Mouse (Mus musculus) gastrocnemius, postnatal 36 days (tissue): ENCODE measurements around the gene Efna5. TPM values are rescaled to one million over a fixed set of nuclear protein-coding genes. Genes with fewer than 3 reads are reported as not detected.

Source experiments
- DNase-seq, 2 experiments: peaks; one replicate each; pipeline ENCODE4 v3.0.0; 2022
- intact Hi-C: fragments of 180-260 bp; cut with DNase I; formaldehyde crosslinking; loops from one replicate; pipeline ENCODE4 v1.15.1; 2025
- total RNA-seq, 2 experiments: library from RNA; stranded (reverse); gene quantifications; 2 replicates each; pipeline ENCODE4 v1.2.3; 2021

Gene Efna5
- total RNA-seq, 2 experiments from 2014 or later, result 0.32 to 0.59 TPM

DNA sequence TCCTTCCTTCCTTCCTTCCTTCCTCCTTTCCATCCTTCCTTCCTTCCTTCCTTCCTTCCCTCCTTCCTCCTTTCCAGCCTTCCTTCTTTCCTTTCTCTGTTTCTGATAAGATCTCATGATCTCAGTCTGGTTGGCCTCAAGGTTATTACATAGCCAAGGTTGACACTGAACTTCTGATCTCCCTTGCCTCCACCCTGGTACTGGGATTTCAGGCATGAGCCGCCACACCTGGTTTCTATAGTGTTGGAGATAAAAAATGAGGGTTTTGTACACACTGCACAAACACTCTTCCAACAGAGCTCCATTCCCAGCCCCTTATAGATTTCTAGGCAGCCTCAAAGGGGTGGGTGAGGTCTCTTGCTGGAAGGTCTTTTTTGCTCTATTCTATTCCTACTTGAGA lies 315.5 kb downstream of the Efna5 start:
- no peak for DNase-seq
- intact Hi-C loops, result no loop called here

DNA sequence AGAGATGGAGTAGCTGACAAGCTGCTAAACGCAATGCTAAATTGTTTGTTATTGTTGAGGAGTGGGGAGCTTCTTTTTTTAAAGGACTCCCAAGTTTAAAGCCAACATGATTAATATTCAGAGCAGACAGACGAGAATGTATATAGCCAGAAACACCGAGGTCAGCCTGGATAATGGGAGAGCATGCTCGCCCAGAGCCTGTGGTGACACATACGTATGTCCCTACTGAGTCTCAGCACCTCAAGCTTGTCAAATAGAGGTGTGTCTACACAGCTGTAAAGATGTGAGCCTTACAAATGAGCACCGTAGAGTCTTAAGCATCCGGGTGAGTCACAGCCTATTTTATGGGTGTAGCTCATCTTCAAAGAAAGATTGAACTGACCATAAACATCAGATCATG lies 318.7 kb downstream of the Efna5 start:
- no peak for DNase-seq
- intact Hi-C loops, result no loop called here

DNA sequence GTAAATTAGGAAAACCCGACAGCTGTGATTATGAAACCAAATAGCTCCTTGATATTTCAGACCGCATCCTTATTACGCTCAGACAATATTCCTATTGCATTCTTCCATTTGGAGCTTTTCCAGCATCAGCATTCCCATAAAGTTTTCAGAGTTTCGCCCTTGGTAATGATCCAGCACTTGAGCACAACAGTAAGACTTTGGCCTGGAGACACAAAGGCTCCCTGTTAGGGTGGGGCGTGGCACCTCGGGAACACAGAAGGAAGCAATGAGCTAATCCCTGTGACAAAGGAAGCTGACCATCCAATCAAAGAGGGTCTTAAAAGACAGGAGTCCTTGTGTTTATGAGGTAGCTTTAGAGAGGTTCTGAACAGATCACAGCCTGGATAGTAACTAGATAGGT lies 323.9 kb downstream of the Efna5 start:
- intact Hi-C loops, result no loop called here

More for the DNA sequence above, 323.9 kb downstream of the Efna5 start:
- no peak for DNase-seq
